Mouse (Mus musculus) spleen, adult 2 months (tissue): Measurements from ENCODE around the gene Slc27a1.

ENCODE experiments used
- CTCF ChIP-seq: fragments of 200-500 bp; IDR thresholded peaks from 2 replicates; pipeline ENCODE4 v1.5.1; 2011; ENCODE audit warnings: mild to moderate bottlenecking, inconsistent platforms; ENCODE audit not compliant: insufficient read depth, insufficient read length, insufficient replicate concordance; ENCODE audit errors: extremely low read depth
- POLR2A ChIP-seq: fragments of 200-500 bp; IDR thresholded peaks from 2 replicates; pipeline ENCODE4 v1.6.1; 2011; ENCODE audit warnings: low read depth, low read length, inconsistent platforms

DNA sequence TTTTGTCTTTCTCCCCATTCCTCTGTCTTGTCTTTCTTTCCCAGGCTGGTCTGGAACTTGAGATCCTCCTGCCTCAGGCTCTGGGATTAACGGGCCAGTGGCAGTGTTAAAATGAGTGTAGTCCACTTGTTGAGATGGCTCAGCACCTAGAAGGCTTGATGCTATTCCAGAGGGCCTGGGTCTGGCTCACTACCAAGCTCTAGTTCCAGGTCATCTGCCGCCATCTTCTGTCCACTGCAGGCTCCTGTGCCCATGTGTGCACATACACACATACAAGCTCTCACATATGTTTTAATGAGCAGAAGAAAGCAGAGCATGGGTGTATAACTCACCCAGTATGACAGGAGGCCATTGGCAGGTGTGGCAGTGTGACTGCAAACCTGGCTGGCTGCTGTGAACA is 3.4 kb downstream of the Slc27a1 start:
- no peak for TF ChIP-seq POLR2A
- TF ChIP-seq CTCF = no peak
